26 mouse cellular contexts compared by ENCODE assay signal in genomic region chr10:75334175-75334574, GRCm38 (mm10). TPM values are rescaled to one million over a fixed set of nuclear protein-coding genes. Genes with fewer than 3 reads are reported as not detected.
DNase-seq lines count a peak whose midpoint lies in the region; ATAC-seq lines count a peak whose summit lies in the region.
"Had no signal": no experiment of that assay in that cellular context is flagged by ENCODE, and none has a peak within 500 bp of the region (broad histone marks: within the 10 kb centered on the region; RNA-seq: fewer than 3 reads in every experiment).

No protein-coding gene starts in this region.

- H3K27ac ChIP-seq in heart, embryonic 15.5 days, result no peak overlapping the region
- H3K27ac ChIP-seq: embryonic facial prominence, embryonic 12.5 days; forebrain, embryonic 12.5 days; forebrain, embryonic 15.5 days; hindbrain, embryonic 10.5 days; hindbrain, embryonic 13.5 days; intestine, embryonic 15.5 days had no signal

- intact Hi-C loops in heart, postnatal 25 days (cut with DNase I), result loop anchor here (2.0 kb wide), 1 partner anchor 15 kb away; no protein-coding TSS in a partner anchor

- H3K36me3 ChIP-seq in heart, embryonic 15.5 days, result no peaks in the 10 kb centered on the region
- H3K36me3 ChIP-seq: embryonic facial prominence, embryonic 12.5 days; forebrain, embryonic 12.5 days; forebrain, embryonic 15.5 days; G1E; hindbrain, embryonic 10.5 days; hindbrain, embryonic 13.5 days; intestine, embryonic 15.5 days had no signal

- no peaks in the 10 kb centered on the region for H3K27me3 ChIP-seq in heart, embryonic 15.5 days
- H3K27me3 ChIP-seq: embryonic facial prominence, embryonic 12.5 days; forebrain, embryonic 12.5 days; forebrain, embryonic 15.5 days; hindbrain, embryonic 13.5 days; intestine, embryonic 15.5 days; Patski had no signal

- WGBS in heart, embryonic 15.5 days, result 43% methylated on average over 7 of the region's 7 CpGs

- H3K9ac ChIP-seq in heart, embryonic 15.5 days, result no peak overlapping the region
- H3K9ac ChIP-seq: embryonic facial prominence, embryonic 12.5 days; forebrain, embryonic 12.5 days; forebrain, embryonic 15.5 days; hindbrain, embryonic 13.5 days; intestine, embryonic 15.5 days had no signal

- no peak overlapping the region for H3K4me2 ChIP-seq in heart, embryonic 15.5 days
- H3K4me2 ChIP-seq: embryonic facial prominence, embryonic 12.5 days; forebrain, embryonic 12.5 days; forebrain, embryonic 15.5 days; hindbrain, embryonic 13.5 days; intestine, embryonic 15.5 days had no signal

- H3K9me3 ChIP-seq in heart, embryonic 15.5 days (replicated peaks), result no peaks in the 10 kb centered on the region
- H3K9me3 ChIP-seq: embryonic facial prominence, embryonic 12.5 days; forebrain, embryonic 12.5 days; forebrain, embryonic 15.5 days; G1E; hindbrain, embryonic 10.5 days; hindbrain, embryonic 13.5 days; intestine, embryonic 15.5 days had no signal

- peaks cover 11% of the 10 kb centered on the region; the same call in 1 of the 2 replicates for H3K4me1 ChIP-seq in heart, embryonic 15.5 days (replicated peaks)
- H3K4me1 ChIP-seq: embryonic facial prominence, embryonic 12.5 days; forebrain, embryonic 12.5 days; forebrain, embryonic 15.5 days; hindbrain, embryonic 10.5 days; intestine, embryonic 15.5 days had no signal

- peak; percentile 4 for DNase-seq in adrenal gland, postnatal 14 days
- no peak for DNase-seq in adrenal gland, postnatal 25 days
- DNase-seq in heart, adult 11 months, result peak; percentile 91
- no peak for DNase-seq in heart, postnatal 25 days (ENCODE audit: low spot score)
- DNase-seq in heart, adult 18-20 months, result no peak
- peak; percentile 21 for DNase-seq in retina, postnatal 1 day
- no peak for DNase-seq in retina, embryonic 14.5 days (ENCODE audit: low spot score)
- DNase-seq: adrenal gland, postnatal 10 days; cerebellum, adult 18-20 months; cerebellum, adult 9-10 months; cerebellum, postnatal 14 days; gastrocnemius, postnatal 14 days; heart, postnatal 36 days; kidney, adult 11 months; kidney, adult 9 months had no signal

- no peak overlapping the region for H3K4me3 ChIP-seq in heart, embryonic 15.5 days
- H3K4me3 ChIP-seq: embryonic facial prominence, embryonic 12.5 days; erythroblast, embryonic 14.5 days; forebrain, embryonic 12.5 days; forebrain, embryonic 15.5 days; hindbrain, embryonic 10.5 days; hindbrain, embryonic 13.5 days; intestine, embryonic 15.5 days had no signal

- ATAC-seq in heart, embryonic 15.5 days (replicated peaks; ENCODE audit: insufficient number of reproducible peaks, insufficient read depth, low FRiP score, low read depth), result 0 out of 2 replicates have a peak, but pooled peaks have one; percentile 32
- ATAC-seq: forebrain, embryonic 15.5 days; hindbrain, embryonic 16.5 days; intestine, embryonic 15.5 days; Patski had no signal

RNA-seq across cellular contexts. Expression of gene Adora2a, which starts 17.5 kb away (rescaled TPM):
- total RNA-seq in adrenal gland, postnatal 14 days (2021), result 6.9 and 10.6 TPM in 2 replicates
- 3.4 and 4.3 TPM in 2 replicates for total RNA-seq in adrenal gland, postnatal 25 days (2021)
- 10 to 100 TPM in 1 of 2 experiments, 1 to 10 TPM in 1; 9.6 to 13.8 TPM for total RNA-seq in heart, postnatal 25 days (2021)
- polyA plus RNA-seq in heart, embryonic 15.5 days (2015; fragmentation: Nextera tagmentation; extraction: Ambion mirVana), result 5.7 and 6.3 TPM in 2 replicates
- 1 to 10 TPM; 4.3 to 6.9 TPM for total RNA-seq in heart, adult 18-20 months (2021)
- polyA plus RNA-seq: erythroblast, embryonic 14.5 days had no signal

Comparison
In these comparisons a context has a peak if more than half of its experiments do, and no peak if none do; other contexts are left out.
1. DNase-seq: peak in adrenal gland, postnatal 14 days (single experiment), heart, adult 11 months (single experiment) and retina, postnatal 1 day (single experiment); none in adrenal gland, postnatal 25 days (single experiment), heart, postnatal 25 days (single experiment), heart, adult 18-20 months (0 of 2) and retina, embryonic 14.5 days (single experiment).